Mouse (Mus musculus): ENCODE results near the gene Rusc2.

DNA sequence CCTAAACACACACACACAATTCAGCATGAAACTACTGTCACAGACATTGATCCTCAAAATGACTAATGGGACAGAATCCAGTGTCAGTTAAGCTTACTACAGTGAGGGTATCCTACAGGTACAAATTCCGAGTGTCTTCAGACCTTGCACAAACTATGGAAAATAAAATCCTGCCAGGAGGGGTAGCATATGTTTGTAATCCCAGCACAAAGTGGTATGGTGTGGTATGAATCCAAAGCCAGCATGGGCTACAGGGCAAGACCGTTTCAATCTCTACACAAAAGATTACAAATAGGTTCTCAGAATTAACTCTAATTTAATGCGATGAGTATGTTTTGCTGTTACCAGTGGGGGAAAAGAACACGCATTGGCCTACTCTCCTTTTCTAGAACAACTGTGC lies 59.9 kb downstream of the Rusc2 start, which contains the start of gene Tesk1:
- no peak for TF ChIP-seq POLR2A (IDR thresholded peaks at IDR 0.05; ENCODE audit: extremely low read depth, insufficient read depth, low read length)
- no peak for TF ChIP-seq CTCF (IDR thresholded peaks at IDR 0.05; ENCODE audit: low read depth, low read length)
